Mouse (Mus musculus): ENCODE data around the gene Mettl9.

DNA sequence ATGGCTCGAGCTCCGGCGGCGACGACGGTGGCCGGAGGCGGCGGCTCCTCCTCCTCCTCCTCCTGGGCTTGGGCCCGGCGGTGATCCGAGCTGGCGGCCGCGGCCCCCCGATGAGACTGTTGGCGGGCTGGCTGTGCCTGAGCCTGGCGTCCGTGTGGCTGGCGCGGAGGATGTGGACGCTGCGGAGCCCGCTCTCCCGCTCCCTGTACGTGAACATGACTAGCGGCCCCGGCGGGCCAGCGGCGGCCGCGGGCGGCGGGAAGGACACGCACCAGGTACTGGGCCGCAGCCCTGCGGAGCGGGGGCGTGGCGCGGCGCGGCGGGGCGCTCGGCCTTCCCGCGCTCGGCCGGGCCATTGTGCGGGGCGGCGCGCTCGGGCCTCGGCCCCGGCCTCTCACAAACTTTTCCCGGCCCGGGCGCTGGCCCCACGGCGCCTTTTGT, 476 bp downstream of the Mettl9 start:
- TF ChIP-seq CTCF (IDR thresholded peaks at IDR 0.05; ENCODE audit: low read depth, low read length) (no peak), POLR2AphosphoS5 (IDR thresholded peaks at IDR 0.05; ENCODE audit: insufficient replicate concordance, low read depth, low read length) (no peak), TAL1 (conservative IDR thresholded peaks at IDR 0.05; ENCODE audit: low read depth, low read length) (no peak), GATA1 (IDR thresholded peaks at IDR 0.05; ENCODE audit: borderline replicate concordance, low read length) (no peak)

Measured in G1E (cell line).